Mouse (Mus musculus): ENCODE measurements around the gene Fam213a. TPM values are rescaled to one million over a fixed set of nuclear protein-coding genes. Genes with fewer than 3 reads are reported as not detected.

Gene Fam213a
- polyA plus RNA-seq, 1 experiment from 2014 or later: 80.5 TPM

- TF ChIP-seq CTCF (IDR thresholded peaks at IDR 0.05; ENCODE audit: low read depth): no peak
- H3K4me1 ChIP-seq (replicated peaks; ENCODE audit: insufficient read depth, low read length): peaks cover 10% of the 10 kb centered on the region; the same call in 1 of the 2 replicates
- H3K9me3 ChIP-seq (replicated peaks; ENCODE audit: low read length): no peaks in the 10 kb centered on the region
- 0 out of 2 replicates have a peak, but pooled peaks cover 20% of the 10 kb centered on the region for H3K36me3 ChIP-seq (ENCODE audit: insufficient read depth, low read length)
- no peak overlapping the region for H3K4me2 ChIP-seq (ENCODE audit: low read length)
- no peak overlapping the region for H3K27ac ChIP-seq
- WGBS: 61% methylated on average over 7 of the region's 7 CpGs
- no peak overlapping the region for H3K9ac ChIP-seq (ENCODE audit: low read depth, low read length)
- no peak overlapping the region for H3K4me3 ChIP-seq (replicated peaks; ENCODE audit: low read depth, low read length)
- ATAC-seq (replicated peaks; ENCODE audit: low FRiP score, low read depth) (peak; percentile 64), DNase-seq (ENCODE audit: low spot score) (no peak)
- no peaks in the 10 kb centered on the region for H3K27me3 ChIP-seq (ENCODE audit: insufficient read depth, low read length)
Measured at GRCm38 (mm10) chr14:40999904-41000645, 13.5 kb downstream of the Fam213a start.

DNA sequence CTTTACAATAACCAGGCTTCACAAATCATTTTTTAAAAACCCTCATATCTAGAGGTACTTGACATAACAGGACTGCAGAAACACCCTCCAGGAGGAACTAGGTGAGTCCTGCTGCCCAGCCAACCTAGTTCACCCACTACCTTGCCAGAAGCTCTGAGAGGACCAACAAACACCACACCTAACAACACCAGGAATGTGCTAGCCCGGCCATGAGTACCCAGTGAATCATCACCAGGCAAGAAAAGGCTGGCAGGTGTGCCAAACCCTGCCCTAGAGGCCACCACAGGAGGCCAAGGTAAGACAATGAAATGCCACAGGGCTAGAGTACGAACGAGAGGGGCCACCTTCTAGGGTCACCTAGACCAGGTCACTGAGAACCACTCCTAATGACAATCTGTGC lies 17.4 kb downstream of the Fam213a start:
- Histone ChIP-seq H3K4me2 (ENCODE audit: low read length) (no peak overlapping the region), H3K4me1 (replicated peaks; ENCODE audit: insufficient read depth, low read length) (peaks cover 4% of the 10 kb centered on the region; the same call in 1 of the 2 replicates), H3K36me3 (ENCODE audit: insufficient read depth, low read length) (0 out of 2 replicates have a peak, but pooled peaks cover 14% of the 10 kb centered on the region), H3K27me3 (ENCODE audit: insufficient read depth, low read length) (no peaks in the 10 kb centered on the region), H3K9ac (ENCODE audit: low read depth, low read length) (no peak overlapping the region), H3K27ac (no peak overlapping the region), H3K9me3 (replicated peaks; ENCODE audit: low read length) (no peaks in the 10 kb centered on the region), H3K4me3 (replicated peaks; ENCODE audit: low read depth, low read length) (no peak overlapping the region)
- 85% methylated on average over 3 of the region's 3 CpGs for WGBS
- ATAC-seq (replicated peaks; ENCODE audit: low FRiP score, low read depth) (no peak), DNase-seq (ENCODE audit: low spot score) (no peak)
- TF ChIP-seq CTCF (IDR thresholded peaks at IDR 0.05; ENCODE audit: low read depth): no peak

- Histone ChIP-seq H3K4me2 (ENCODE audit: low read length) (no peak overlapping the region), H3K27ac (no peak overlapping the region), H3K4me3 (replicated peaks; ENCODE audit: low read depth, low read length) (no peak overlapping the region), H3K36me3 (ENCODE audit: insufficient read depth, low read length) (0 out of 2 replicates have a peak, but pooled peaks cover 2% of the 10 kb centered on the region), H3K9ac (ENCODE audit: low read depth, low read length) (no peak overlapping the region), H3K9me3 (replicated peaks; ENCODE audit: low read length) (no peaks in the 10 kb centered on the region), H3K27me3 (ENCODE audit: insufficient read depth, low read length) (no peaks in the 10 kb centered on the region), H3K4me1 (replicated peaks; ENCODE audit: insufficient read depth, low read length) (no peaks in the 10 kb centered on the region)
- DNase-seq (ENCODE audit: low spot score): no peak
- WGBS: 75% methylated on average over 6 of the region's 6 CpGs
- no peak for ATAC-seq (replicated peaks; ENCODE audit: low FRiP score, low read depth)
- no peak for TF ChIP-seq CTCF (IDR thresholded peaks at IDR 0.05; ENCODE audit: low read depth)
Measured at GRCm38 (mm10) chr14:40992464-40992863, 21.1 kb downstream of the Fam213a start.

DNA sequence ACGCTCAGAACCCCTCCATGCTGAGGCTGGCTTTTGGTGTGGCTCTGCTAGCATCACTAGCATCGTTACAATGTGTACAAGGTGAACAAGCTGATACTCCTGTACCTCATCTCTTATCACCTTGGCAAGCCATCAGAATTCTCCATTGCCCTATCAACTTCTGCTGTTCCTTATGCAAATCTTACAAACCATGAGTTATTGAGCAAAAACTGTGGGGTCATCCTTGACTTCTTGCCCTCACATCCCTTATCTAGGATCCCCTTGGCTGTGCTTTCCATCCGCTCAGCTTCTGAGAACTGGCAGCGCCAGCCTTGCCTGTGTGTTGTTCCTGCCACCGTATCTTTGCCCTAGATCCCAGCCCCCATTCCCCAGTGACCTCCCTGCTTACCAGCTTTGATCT lies 24.8 kb downstream of the Fam213a start:
- Histone ChIP-seq H3K4me1 (replicated peaks; ENCODE audit: insufficient read depth, low read length) (no peaks in the 10 kb centered on the region), H3K4me2 (ENCODE audit: low read length) (no peak overlapping the region), H3K9ac (ENCODE audit: low read depth, low read length) (no peak overlapping the region), H3K27me3 (ENCODE audit: insufficient read depth, low read length) (no peaks in the 10 kb centered on the region), H3K27ac (no peak overlapping the region), H3K36me3 (ENCODE audit: insufficient read depth, low read length) (no peaks in the 10 kb centered on the region), H3K9me3 (replicated peaks; ENCODE audit: low read length) (no peaks in the 10 kb centered on the region), H3K4me3 (replicated peaks; ENCODE audit: low read depth, low read length) (no peak overlapping the region)
- ATAC-seq (replicated peaks; ENCODE audit: low FRiP score, low read depth) (no peak), DNase-seq (ENCODE audit: low spot score) (no peak)
- TF ChIP-seq CTCF (IDR thresholded peaks at IDR 0.05; ENCODE audit: low read depth): no peak
- 91% methylated on average over 5 of the region's 5 CpGs for whole genome bisulfite sequencing

DNA sequence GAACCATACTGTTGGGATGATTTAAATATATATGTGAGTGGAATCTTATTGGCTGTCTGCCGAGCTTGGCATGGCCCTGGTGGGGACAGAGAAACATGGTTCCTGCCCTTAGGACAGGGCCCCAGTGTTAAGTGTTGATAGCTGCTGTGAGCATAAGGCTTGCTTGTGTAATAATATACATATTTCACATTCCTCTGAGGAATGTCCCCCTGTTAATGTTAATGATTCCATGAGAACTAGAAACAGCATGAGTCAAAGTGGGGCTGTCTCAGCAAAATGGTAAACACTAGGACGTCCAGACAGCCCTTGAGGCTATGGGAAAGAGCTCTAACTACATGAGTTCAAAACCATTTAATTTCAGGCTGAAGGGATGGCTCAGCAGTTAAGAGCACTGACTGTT lies 26.4 kb downstream of the Fam213a start:
- Histone ChIP-seq H3K4me3 (replicated peaks; ENCODE audit: low read depth, low read length) (no peak overlapping the region), H3K4me2 (ENCODE audit: low read length) (no peak overlapping the region), H3K36me3 (ENCODE audit: insufficient read depth, low read length) (no peaks in the 10 kb centered on the region), H3K27me3 (ENCODE audit: insufficient read depth, low read length) (no peaks in the 10 kb centered on the region), H3K4me1 (replicated peaks; ENCODE audit: insufficient read depth, low read length) (no peaks in the 10 kb centered on the region), H3K9ac (ENCODE audit: low read depth, low read length) (no peak overlapping the region), H3K9me3 (replicated peaks; ENCODE audit: low read length) (no peaks in the 10 kb centered on the region), H3K27ac (no peak overlapping the region)
- DNase-seq (ENCODE audit: low spot score) (no peak), ATAC-seq (replicated peaks; ENCODE audit: low FRiP score, low read depth) (peak; percentile 36; the same call in 1 of the 2 replicates)
- TF ChIP-seq CTCF (IDR thresholded peaks at IDR 0.05; ENCODE audit: low read depth): no peak
- 72% methylated on average over 2 of the region's 2 CpGs for WGBS

DNA sequence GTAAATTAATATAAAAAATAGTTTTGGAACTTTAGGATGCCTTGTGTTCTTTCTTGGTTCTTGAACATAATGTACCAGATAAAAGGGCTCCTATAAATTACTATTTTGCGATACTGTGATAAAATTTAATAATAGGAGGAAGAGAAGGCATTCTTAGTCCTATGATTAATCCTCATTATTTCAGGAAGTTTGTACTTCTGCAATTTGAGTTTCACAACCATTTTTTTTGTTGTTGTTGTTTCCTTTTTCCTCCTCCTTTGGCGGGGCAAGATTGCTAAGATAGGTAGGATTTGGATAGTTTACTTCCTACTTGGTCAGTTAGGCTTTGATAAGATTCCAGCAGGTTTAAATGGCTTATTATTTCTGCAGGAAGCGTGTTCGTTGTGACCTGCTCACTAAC lies 28.0 kb downstream of the Fam213a start:
- H3K4me2 ChIP-seq (ENCODE audit: low read length): no peak overlapping the region
- no peaks in the 10 kb centered on the region for H3K36me3 ChIP-seq (ENCODE audit: insufficient read depth, low read length)
- no peak overlapping the region for H3K4me3 ChIP-seq (replicated peaks; ENCODE audit: low read depth, low read length)
- no peaks in the 10 kb centered on the region for H3K27me3 ChIP-seq (ENCODE audit: insufficient read depth, low read length)
- ATAC-seq (replicated peaks; ENCODE audit: low FRiP score, low read depth) (no peak), DNase-seq (ENCODE audit: low spot score) (no peak)
- no peak for TF ChIP-seq CTCF (IDR thresholded peaks at IDR 0.05; ENCODE audit: low read depth)
- H3K27ac ChIP-seq: no peak overlapping the region
- no peaks in the 10 kb centered on the region for H3K9me3 ChIP-seq (replicated peaks; ENCODE audit: low read length)
- H3K4me1 ChIP-seq (replicated peaks; ENCODE audit: insufficient read depth, low read length): no peaks in the 10 kb centered on the region
- H3K9ac ChIP-seq (ENCODE audit: low read depth, low read length): no peak overlapping the region
- 63% methylated on average over 4 of the region's 4 CpGs for whole genome bisulfite sequencing

Data from kidney, postnatal 0 days (tissue).